Mouse (Mus musculus) hindbrain, embryonic 15.5 days (tissue): ENCODE results near the gene Antxr2. TPM values are rescaled to one million over a fixed set of nuclear protein-coding genes. Genes with fewer than 3 reads are reported as not detected.

Source experiments
- ATAC-seq: fragments of 200-750 bp; cut with Nextera tagmentation; 2 replicates; pipeline ENCODE4 v1.8.0; 2017; ENCODE audit warnings: low read depth, moderate number of reproducible peaks, moderate TSS enrichment; ENCODE audit not compliant: low FRiP score
- H3K27ac ChIP-seq: fragments of 300-500 bp; sonication (generic); replicated peaks from 2 replicates; pipeline ENCODE4 v1.5.1; 2015; ENCODE audit warnings: mild to moderate bottlenecking, inconsistent platforms
- H3K27me3 ChIP-seq: fragments of 300-500 bp; sonication (generic); 2 replicates; pipeline ENCODE4 v1.6.1; 2015; ENCODE audit warnings: control low read depth, inconsistent platforms
- H3K36me3 ChIP-seq: fragments of 300-500 bp; sonication (generic); 2 replicates; pipeline ENCODE4 v1.6.1; 2015; ENCODE audit warnings: control low read depth, inconsistent platforms
- H3K4me1 ChIP-seq: fragments of 300-500 bp; sonication (generic); replicated peaks from 2 replicates; pipeline ENCODE4 v1.6.1; 2015; ENCODE audit warnings: control low read depth, inconsistent platforms
- H3K4me2 ChIP-seq: fragments of 300-500 bp; sonication (generic); 2 replicates; pipeline ENCODE4 v1.6.1; 2015; ENCODE audit warnings: moderate library complexity, mild to moderate bottlenecking, inconsistent platforms
- H3K4me3 ChIP-seq: fragments of 300-500 bp; sonication (generic); 2 replicates; pipeline ENCODE4 v1.5.1; 2015; ENCODE audit warnings: mild to moderate bottlenecking, inconsistent platforms
- H3K9ac ChIP-seq: fragments of 300-500 bp; sonication (generic); 2 replicates; pipeline ENCODE4 v1.6.1; 2015; ENCODE audit warnings: inconsistent platforms
- H3K9me3 ChIP-seq: fragments of 300-500 bp; sonication (generic); 2 replicates; pipeline ENCODE4 v1.6.1; 2016; ENCODE audit warnings: control low read depth, inconsistent platforms
- WGBS: fragments of 180-500 bp; shearing (Covaris S2); methylation state at CpG from one replicate; pipeline ENCODE4 v1.1.7; 2015; 5-methylcytosine and 5-hydroxymethylcytosine counted together
- polyA plus RNA-seq: library from polyadenylated mRNA; unstranded; fragments of >200 nt; fragmentation: Nextera tagmentation; extraction: Ambion mirVana; gene quantifications from 2 replicates; pipeline ENCODE4 v1.2.1, GENCODE M21; 2015

Gene Antxr2
- polyA plus RNA-seq, 1 experiment from 2014 or later, result 3.5 TPM

GRCm38 (mm10) chr5:97885427-97885826 lies 145.4 kb downstream of the Antxr2 start:
- Histone ChIP-seq H3K4me3 (no peak overlapping the region), H3K27ac (no peak overlapping the region), H3K4me2 (no peak overlapping the region), H3K9ac (no peak overlapping the region), H3K36me3 (no peaks in the 10 kb centered on the region), H3K27me3 (no peaks in the 10 kb centered on the region), H3K4me1 (no peaks in the 10 kb centered on the region), H3K9me3 (no peaks in the 10 kb centered on the region)
- no peak for ATAC-seq
- 82% methylated on average over 6 of the region's 6 CpGs for WGBS

- no peaks in the 10 kb centered on the region for H3K4me1 ChIP-seq
- 82% methylated on average over 3 of the region's 3 CpGs for WGBS
- H3K4me3 ChIP-seq, result no peak overlapping the region
- H3K27ac ChIP-seq, result no peak overlapping the region
- H3K36me3 ChIP-seq, result no peaks in the 10 kb centered on the region
- no peaks in the 10 kb centered on the region for H3K27me3 ChIP-seq
- H3K9me3 ChIP-seq, result no peaks in the 10 kb centered on the region
- no peak for ATAC-seq
- no peak overlapping the region for H3K9ac ChIP-seq
- H3K4me2 ChIP-seq, result no peak overlapping the region
These were observed 146.7 kb downstream of the Antxr2 start for GRCm38 (mm10) chr5:97884110-97884509.

- H3K9me3 ChIP-seq, result no peaks in the 10 kb centered on the region
- no peaks in the 10 kb centered on the region for H3K36me3 ChIP-seq
- H3K27me3 ChIP-seq, result no peaks in the 10 kb centered on the region
- WGBS, result 68% methylated on average over 2 of the region's 2 CpGs
- no peak overlapping the region for H3K27ac ChIP-seq
- no peak for ATAC-seq
- H3K9ac ChIP-seq, result no peak overlapping the region
- H3K4me2 ChIP-seq, result no peak overlapping the region
- H3K4me1 ChIP-seq, result no peaks in the 10 kb centered on the region
- H3K4me3 ChIP-seq, result no peak overlapping the region
These were observed 149.4 kb downstream of the Antxr2 start for GRCm38 (mm10) chr5:97881421-97881820.

- H3K4me3 ChIP-seq, result no peak overlapping the region
- H3K4me2 ChIP-seq, result no peak overlapping the region
- no peak overlapping the region for H3K27ac ChIP-seq
- ATAC-seq, result no peak
- no peaks in the 10 kb centered on the region for H3K4me1 ChIP-seq
- no peaks in the 10 kb centered on the region for H3K27me3 ChIP-seq
- WGBS, result 55% methylated on average over 8 of the region's 8 CpGs
- no peaks in the 10 kb centered on the region for H3K36me3 ChIP-seq
- no peak overlapping the region for H3K9ac ChIP-seq
- H3K9me3 ChIP-seq, result no peaks in the 10 kb centered on the region
These were observed 150.7 kb downstream of the Antxr2 start for GRCm38 (mm10) chr5:97880115-97880514.

GRCm38 (mm10) chr5:97878871-97879270 lies 152.0 kb downstream of the Antxr2 start:
- Histone ChIP-seq H3K9ac (no peak overlapping the region), H3K27me3 (no peaks in the 10 kb centered on the region), H3K4me1 (no peaks in the 10 kb centered on the region), H3K36me3 (no peaks in the 10 kb centered on the region), H3K4me2 (no peak overlapping the region), H3K9me3 (no peaks in the 10 kb centered on the region), H3K27ac (no peak overlapping the region), H3K4me3 (no peak overlapping the region)
- WGBS, result 53% methylated on average over 3 of the region's 3 CpGs
- ATAC-seq, result no peak

GRCm38 (mm10) chr5:97878215-97878794 lies 152.5 kb downstream of the Antxr2 start:
- WGBS, result 51% methylated on average over 1 of the region's 1 CpGs

GRCm38 (mm10) chr5:97876895-97877294 lies 153.9 kb downstream of the Antxr2 start:
- no peak overlapping the region for H3K9ac ChIP-seq
- no peak for ATAC-seq
- H3K4me3 ChIP-seq, result no peak overlapping the region
- H3K4me1 ChIP-seq, result no peaks in the 10 kb centered on the region
- H3K27ac ChIP-seq, result no peak overlapping the region
- H3K36me3 ChIP-seq, result no peaks in the 10 kb centered on the region
- no peaks in the 10 kb centered on the region for H3K27me3 ChIP-seq
- H3K4me2 ChIP-seq, result no peak overlapping the region
- 94% methylated on average over 2 of the region's 2 CpGs for WGBS
- H3K9me3 ChIP-seq, result 0 out of 2 replicates have a peak, but pooled peaks cover 3% of the 10 kb centered on the region

More at GRCm38 (mm10) chr5:97878215-97878794, 152.5 kb downstream of the Antxr2 start:
- Histone ChIP-seq H3K9ac (no peak overlapping the region), H3K9me3 (no peaks in the 10 kb centered on the region), H3K36me3 (no peaks in the 10 kb centered on the region), H3K4me2 (no peak overlapping the region), H3K4me3 (no peak overlapping the region), H3K4me1 (no peaks in the 10 kb centered on the region), H3K27ac (no peak overlapping the region), H3K27me3 (no peaks in the 10 kb centered on the region)
- no peak for ATAC-seq

- no peaks in the 10 kb centered on the region for H3K4me1 ChIP-seq
These were observed 162.9 kb downstream of the Antxr2 start for GRCm38 (mm10) chr5:97867921-97868320.

GRCm38 (mm10) chr5:97866975-97867374 lies 163.9 kb downstream of the Antxr2 start:
- 90% methylated on average over 3 of the region's 3 CpGs for WGBS
- 0 out of 2 replicates have a peak, but pooled peaks cover under 1% of the 10 kb centered on the region for H3K9me3 ChIP-seq
- no peak overlapping the region for H3K27ac ChIP-seq
- no peaks in the 10 kb centered on the region for H3K27me3 ChIP-seq
- H3K4me3 ChIP-seq, result no peak overlapping the region
- no peak overlapping the region for H3K9ac ChIP-seq
- no peaks in the 10 kb centered on the region for H3K36me3 ChIP-seq
- H3K4me2 ChIP-seq, result no peak overlapping the region
- H3K4me1 ChIP-seq, result no peaks in the 10 kb centered on the region
- no peak for ATAC-seq

More at GRCm38 (mm10) chr5:97867921-97868320, 162.9 kb downstream of the Antxr2 start:
- no peak for ATAC-seq
- H3K27ac ChIP-seq, result no peak overlapping the region
- 92% methylated on average over 2 of the region's 2 CpGs for WGBS
- H3K4me3 ChIP-seq, result no peak overlapping the region
- H3K36me3 ChIP-seq, result no peaks in the 10 kb centered on the region
- H3K9ac ChIP-seq, result no peak overlapping the region
- H3K4me2 ChIP-seq, result no peak overlapping the region
- 0 out of 2 replicates have a peak, but pooled peaks cover 3% of the 10 kb centered on the region for H3K9me3 ChIP-seq
- no peaks in the 10 kb centered on the region for H3K27me3 ChIP-seq

- Histone ChIP-seq H3K27ac (no peak overlapping the region), H3K4me2 (no peak overlapping the region), H3K4me3 (no peak overlapping the region), H3K27me3 (no peaks in the 10 kb centered on the region), H3K4me1 (no peaks in the 10 kb centered on the region), H3K36me3 (no peaks in the 10 kb centered on the region), H3K9me3 (no peaks in the 10 kb centered on the region), H3K9ac (no peak overlapping the region)
- no peak for ATAC-seq
These were observed 173.7 kb downstream of the Antxr2 start for GRCm38 (mm10) chr5:97857101-97857500.

- no peak for ATAC-seq
- 92% methylated on average over 5 of the region's 5 CpGs for WGBS
These were observed 178.7 kb downstream of the Antxr2 start for GRCm38 (mm10) chr5:97851981-97852748.

GRCm38 (mm10) chr5:97847204-97847895 lies 183.5 kb downstream of the Antxr2 start:
- Histone ChIP-seq H3K27ac (no peak overlapping the region), H3K4me1 (no peaks in the 10 kb centered on the region), H3K36me3 (no peaks in the 10 kb centered on the region), H3K4me2 (no peak overlapping the region), H3K27me3 (no peaks in the 10 kb centered on the region), H3K4me3 (no peak overlapping the region), H3K9me3 (no peaks in the 10 kb centered on the region), H3K9ac (no peak overlapping the region)
- 87% methylated on average over 10 of the region's 10 CpGs for WGBS
- no peak for ATAC-seq

More at GRCm38 (mm10) chr5:97851981-97852748, 178.7 kb downstream of the Antxr2 start:
- Histone ChIP-seq H3K9me3 (no peaks in the 10 kb centered on the region), H3K9ac (no peak overlapping the region), H3K4me1 (no peaks in the 10 kb centered on the region), H3K27ac (no peak overlapping the region), H3K27me3 (no peaks in the 10 kb centered on the region), H3K36me3 (no peaks in the 10 kb centered on the region), H3K4me2 (no peak overlapping the region), H3K4me3 (no peak overlapping the region)
